19 mouse cellular contexts compared by ENCODE assay signal in genomic region chr13:31181530-31181929, GRCm38 (mm10).
"Had no signal": no experiment of that assay in that cellular context is flagged by ENCODE, and none has a peak within 500 bp of the region (broad histone marks: within the 10 kb centered on the region; RNA-seq: fewer than 3 reads in every experiment).

No protein-coding gene starts in this region.

- H3K36me3 ChIP-seq: midbrain, embryonic 13.5 days; neural tube, embryonic 13.5 days; neural tube, embryonic 15.5 days; stomach, embryonic 15.5 days had no signal

- DNase-seq: lung, adult 18-20 months; lung, embryonic 14.5 days; lung, postnatal 10 days; lung, postnatal 4 days; retina, postnatal 1 day; right cerebral cortex, adult 18-20 months; right cerebral cortex, postnatal 25 days; right cerebral cortex, postnatal 4 days; thymus, adult 2 months; thymus, postnatal 25 days; thymus, postnatal 4 days had no signal

- H3K27ac ChIP-seq: midbrain, embryonic 13.5 days; neural tube, embryonic 13.5 days; neural tube, embryonic 15.5 days; stomach, embryonic 15.5 days; stomach, postnatal 0 days had no signal

- H3K9ac ChIP-seq: lung, embryonic 14.5 days; midbrain, embryonic 13.5 days; neural tube, embryonic 13.5 days; neural tube, embryonic 15.5 days; stomach, embryonic 15.5 days had no signal

- H3K9me3 ChIP-seq: midbrain, embryonic 13.5 days; neural tube, embryonic 13.5 days; neural tube, embryonic 15.5 days; stomach, embryonic 15.5 days had no signal

- H3K4me1 ChIP-seq: midbrain, embryonic 13.5 days had no signal

- ATAC-seq: midbrain, embryonic 13.5 days; midbrain, embryonic 16.5 days had no signal

- H3K27me3 ChIP-seq: midbrain, embryonic 13.5 days; neural tube, embryonic 13.5 days; neural tube, embryonic 15.5 days; stomach, embryonic 15.5 days had no signal

- H3K4me3 ChIP-seq: midbrain, embryonic 13.5 days; myocyte; neural tube, embryonic 13.5 days; neural tube, embryonic 15.5 days; stomach, embryonic 15.5 days had no signal

- H3K4me2 ChIP-seq: lung, embryonic 14.5 days; midbrain, embryonic 11.5 days; midbrain, embryonic 13.5 days; neural tube, embryonic 13.5 days; neural tube, embryonic 15.5 days; stomach, embryonic 15.5 days had no signal
